Mouse (Mus musculus): ENCODE data around the gene Apba1. TPM values are rescaled to one million over a fixed set of nuclear protein-coding genes. Genes with fewer than 3 reads are reported as not detected.
A peak's percentile ranks its signal among the peaks of the same experiment; 100 is the strongest.

Gene Apba1
- polyA plus RNA-seq, 1 experiment, result 80.4 TPM

DNA sequence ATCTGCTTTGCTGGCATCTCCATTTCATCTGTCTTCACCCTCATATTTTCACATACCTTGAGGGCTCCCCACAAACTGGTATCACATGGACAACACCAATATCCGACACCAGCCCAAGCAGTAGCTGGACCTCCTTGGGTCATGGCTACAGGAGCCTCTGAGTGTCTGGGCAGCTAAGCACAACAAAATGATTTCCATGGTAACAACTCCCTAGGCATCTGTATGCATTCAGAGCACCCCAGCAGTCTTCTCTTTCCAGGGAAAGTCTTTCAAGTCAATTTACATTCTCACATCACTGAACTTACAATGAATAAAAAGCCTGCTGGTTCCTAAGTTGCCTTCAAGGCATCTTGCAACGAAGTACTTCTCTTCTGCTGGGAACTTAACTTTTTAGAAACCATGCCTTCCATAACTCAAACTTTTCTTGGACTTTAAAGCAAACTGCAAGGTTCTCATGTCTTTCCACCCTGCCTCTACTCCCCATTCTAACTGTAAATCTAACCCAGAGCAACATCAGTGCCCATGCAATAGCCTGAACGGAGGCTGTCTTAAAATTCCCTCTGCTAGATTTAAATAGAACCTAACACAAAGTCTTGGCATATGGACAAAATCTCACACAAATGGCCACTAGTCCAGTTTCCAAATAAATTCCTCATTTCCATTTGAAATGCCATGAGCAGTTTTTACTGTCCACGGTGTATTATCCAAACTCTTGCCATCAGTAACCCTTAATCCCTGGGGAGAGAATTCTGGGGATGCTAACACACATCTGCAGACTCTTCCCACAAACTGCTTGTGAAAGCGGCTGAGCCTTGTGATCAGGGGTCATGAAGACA lies 160.9 kb downstream of the Apba1 start:
- 49% methylated on average over 5 of the region's 5 CpGs for WGBS
- Histone ChIP-seq H3K27ac (ENCODE audit: insufficient read depth, low read length) (no peak overlapping the region), H3K27me3 (ENCODE audit: control insufficient read depth, insufficient read depth, low read length) (no peaks in the 10 kb centered on the region), H3K4me3 (replicated peaks; ENCODE audit: insufficient read depth, low read depth, low read length) (no peak overlapping the region), H3K4me1 (ENCODE audit: control insufficient read depth, insufficient read depth, low read length) (peaks cover 15% of the 10 kb centered on the region; the same call in 1 of the 2 replicates)
- no peak for TF ChIP-seq CTCF (IDR thresholded peaks at IDR 0.05; ENCODE audit: borderline replicate concordance, insufficient read depth, low read depth, low read length)
- TF ChIP-seq POLR2A (IDR thresholded peaks at IDR 0.05; ENCODE audit: borderline replicate concordance, insufficient read depth, low read length), result no peak
- no peak for DNase-seq

DNA sequence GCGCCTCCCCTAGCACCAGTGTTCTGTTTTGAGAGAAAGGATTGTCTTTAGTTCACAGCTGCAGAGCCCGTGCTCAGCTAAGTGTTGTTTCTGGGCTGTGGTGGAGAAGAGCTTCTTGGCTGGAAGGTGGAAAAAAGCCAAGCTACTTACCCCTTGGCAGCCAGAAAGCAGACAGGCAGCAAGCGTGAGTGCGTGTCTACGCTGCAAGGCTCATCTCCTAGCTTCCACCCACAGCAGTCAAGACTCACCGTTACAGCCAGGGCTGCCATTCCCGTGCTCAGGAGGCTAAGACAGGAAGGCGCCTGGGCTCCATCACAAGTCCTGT lies 161.5 kb downstream of the Apba1 start:
- DNase-seq, result no peak
- H3K27ac ChIP-seq (ENCODE audit: insufficient read depth, low read length), result no peak overlapping the region
- peaks cover 21% of the 10 kb centered on the region for H3K4me1 ChIP-seq (ENCODE audit: control insufficient read depth, insufficient read depth, low read length)
- no peak overlapping the region for H3K4me3 ChIP-seq (replicated peaks; ENCODE audit: insufficient read depth, low read depth, low read length)
- 49% methylated on average over 8 of the region's 8 CpGs for WGBS
- TF ChIP-seq POLR2A (IDR thresholded peaks at IDR 0.05; ENCODE audit: borderline replicate concordance, insufficient read depth, low read length) (no peak), CTCF (IDR thresholded peaks at IDR 0.05; ENCODE audit: borderline replicate concordance, insufficient read depth, low read depth, low read length) (no peak)
- H3K27me3 ChIP-seq (ENCODE audit: control insufficient read depth, insufficient read depth, low read length), result no peaks in the 10 kb centered on the region

DNA sequence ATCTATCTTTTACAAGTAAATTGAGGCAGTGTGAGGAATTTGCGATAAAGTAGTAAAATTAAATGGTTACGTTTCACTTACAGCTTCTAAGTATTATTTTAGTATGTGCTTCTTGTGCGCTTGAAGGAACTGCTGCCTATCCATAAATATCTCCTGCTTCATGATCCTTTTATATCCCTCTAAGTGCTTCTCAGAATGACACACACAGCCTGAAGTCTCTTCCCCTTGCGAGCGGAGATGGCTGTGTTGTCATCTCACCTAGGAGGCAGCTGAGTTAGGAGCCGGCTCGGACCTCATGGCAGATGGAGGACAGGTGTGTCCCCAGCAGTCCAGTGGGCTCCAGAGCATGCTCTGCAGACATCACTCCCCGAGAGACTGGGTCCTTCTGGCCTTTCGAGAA lies 163.9 kb downstream of the Apba1 start:
- Histone ChIP-seq H3K27me3 (ENCODE audit: control insufficient read depth, insufficient read depth, low read length) (no peaks in the 10 kb centered on the region), H3K4me3 (replicated peaks; ENCODE audit: insufficient read depth, low read depth, low read length) (no peak overlapping the region), H3K4me1 (ENCODE audit: control insufficient read depth, insufficient read depth, low read length) (peaks cover 26% of the 10 kb centered on the region), H3K27ac (ENCODE audit: insufficient read depth, low read length) (no peak overlapping the region)
- no peak for DNase-seq
- WGBS, result 63% methylated on average over 9 of the region's 9 CpGs
- TF ChIP-seq CTCF (IDR thresholded peaks at IDR 0.05; ENCODE audit: borderline replicate concordance, insufficient read depth, low read depth, low read length) (no peak), POLR2A (IDR thresholded peaks at IDR 0.05; ENCODE audit: borderline replicate concordance, insufficient read depth, low read length) (no peak)

DNA sequence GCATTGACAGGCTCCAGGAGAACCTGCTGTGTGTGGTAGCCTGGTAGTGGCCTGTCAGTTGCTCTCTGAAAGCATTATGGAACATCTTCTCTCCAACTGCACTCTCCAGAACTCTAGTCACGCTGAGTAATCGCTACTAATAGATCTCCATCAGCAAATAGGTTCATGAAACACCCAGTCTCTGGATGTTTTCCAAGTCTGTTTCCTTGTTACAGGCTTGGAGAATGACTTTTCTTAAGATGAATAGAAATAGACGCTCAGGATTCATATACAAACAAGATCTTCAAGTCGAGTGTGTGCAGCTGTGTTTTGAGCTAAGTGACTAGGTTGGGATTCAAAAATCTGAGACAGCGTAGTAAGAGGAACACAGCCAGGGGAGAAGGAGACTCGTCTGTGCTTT lies 165.4 kb downstream of the Apba1 start:
- H3K4me1 ChIP-seq (ENCODE audit: control insufficient read depth, insufficient read depth, low read length), result peaks cover 26% of the 10 kb centered on the region

DNA sequence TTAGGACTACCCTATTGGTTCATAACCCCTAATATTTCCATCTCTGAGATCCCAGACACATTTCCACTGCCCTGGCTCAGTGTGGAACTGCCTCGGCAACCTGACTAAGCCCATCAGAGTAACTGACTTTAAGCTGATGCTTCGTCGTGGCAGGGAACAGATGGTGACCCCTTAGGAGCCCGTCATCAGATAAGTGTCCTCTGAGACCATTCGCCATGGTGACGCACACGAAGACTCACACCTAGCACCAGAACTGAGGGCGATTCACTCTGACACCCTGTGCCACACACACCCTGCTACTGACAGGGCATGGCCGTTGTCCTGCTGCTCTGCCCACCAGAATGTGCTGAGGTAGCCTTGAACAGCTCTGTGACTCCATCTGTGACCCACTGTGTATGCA lies 166.1 kb downstream of the Apba1 start:
- WGBS, result 12% methylated on average over 9 of the region's 9 CpGs
- TF ChIP-seq CTCF (IDR thresholded peaks at IDR 0.05; ENCODE audit: borderline replicate concordance, insufficient read depth, low read depth, low read length) (no peak), POLR2A (IDR thresholded peaks at IDR 0.05; ENCODE audit: borderline replicate concordance, insufficient read depth, low read length) (no peak)
- DNase-seq, result peak; percentile 58 to 69
- Histone ChIP-seq H3K4me3 (replicated peaks; ENCODE audit: insufficient read depth, low read depth, low read length) (no peak overlapping the region), H3K27me3 (ENCODE audit: control insufficient read depth, insufficient read depth, low read length) (no peaks in the 10 kb centered on the region), H3K4me1 (ENCODE audit: control insufficient read depth, insufficient read depth, low read length) (peaks cover 23% of the 10 kb centered on the region), H3K27ac (ENCODE audit: insufficient read depth, low read length) (peak overlapping the region; percentile 70; the same call in 1 of the 2 replicates)

More for the DNA sequence above, 165.4 kb downstream of the Apba1 start:
- Histone ChIP-seq H3K27me3 (ENCODE audit: control insufficient read depth, insufficient read depth, low read length) (no peaks in the 10 kb centered on the region), H3K4me3 (replicated peaks; ENCODE audit: insufficient read depth, low read depth, low read length) (no peak overlapping the region), H3K27ac (ENCODE audit: insufficient read depth, low read length) (no peak overlapping the region)
- DNase-seq, result no peak
- WGBS, result 75% methylated on average over 6 of the region's 6 CpGs
- TF ChIP-seq POLR2A (IDR thresholded peaks at IDR 0.05; ENCODE audit: borderline replicate concordance, insufficient read depth, low read length) (no peak), CTCF (IDR thresholded peaks at IDR 0.05; ENCODE audit: borderline replicate concordance, insufficient read depth, low read depth, low read length) (no peak)

DNA sequence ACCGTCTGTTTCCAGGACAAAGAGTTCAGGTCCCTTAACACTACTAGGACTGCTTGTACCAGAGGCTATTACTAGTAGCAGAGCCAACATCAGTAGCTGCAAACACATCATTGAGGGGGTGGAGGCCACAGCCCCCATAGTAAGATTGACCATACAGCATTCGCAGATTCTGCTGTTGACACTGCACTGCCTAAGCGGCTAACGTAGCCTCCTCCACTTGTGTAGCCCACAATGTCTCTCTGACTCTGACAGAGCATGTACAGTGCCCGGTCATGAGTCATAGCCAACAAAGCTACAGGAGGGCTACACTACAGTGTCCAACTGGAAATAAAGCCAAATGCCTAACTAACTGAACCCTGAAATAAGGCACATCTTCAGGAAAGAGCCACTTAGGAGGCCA lies 166.9 kb downstream of the Apba1 start:
- Histone ChIP-seq H3K27me3 (ENCODE audit: control insufficient read depth, insufficient read depth, low read length) (no peaks in the 10 kb centered on the region), H3K4me1 (ENCODE audit: control insufficient read depth, insufficient read depth, low read length) (peaks cover 23% of the 10 kb centered on the region), H3K4me3 (replicated peaks; ENCODE audit: insufficient read depth, low read depth, low read length) (no peak overlapping the region), H3K27ac (ENCODE audit: insufficient read depth, low read length) (peak overlapping the region; percentile 70)
- WGBS, result 11% methylated on average over 5 of the region's 5 CpGs
- no peak for TF ChIP-seq CTCF (IDR thresholded peaks at IDR 0.05; ENCODE audit: borderline replicate concordance, insufficient read depth, low read depth, low read length)
- no peak for TF ChIP-seq POLR2A (IDR thresholded peaks at IDR 0.05; ENCODE audit: borderline replicate concordance, insufficient read depth, low read length)
- DNase-seq, result peak; percentile 62 to 83

DNA sequence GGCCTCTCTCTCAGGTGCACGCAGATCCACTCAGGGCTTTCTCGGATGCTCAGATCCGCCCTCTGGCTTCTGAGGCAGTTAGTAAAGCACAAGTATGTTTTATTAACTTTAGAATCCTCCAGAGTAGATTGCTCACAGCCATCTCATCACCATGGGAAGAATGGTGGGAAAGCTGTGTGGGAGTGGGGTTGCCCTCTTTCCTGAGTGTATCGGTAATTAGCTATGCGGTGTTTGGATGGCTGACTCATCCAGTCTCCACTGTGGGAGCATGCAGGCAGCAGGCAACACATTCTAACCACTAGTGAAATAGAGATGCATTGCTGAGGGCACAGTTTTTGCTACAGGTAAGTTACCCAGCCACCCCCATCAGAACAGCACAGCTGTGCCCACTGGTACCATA lies 172.1 kb downstream of the Apba1 start:
- Histone ChIP-seq H3K27me3 (ENCODE audit: control insufficient read depth, insufficient read depth, low read length) (no peaks in the 10 kb centered on the region), H3K4me1 (ENCODE audit: control insufficient read depth, insufficient read depth, low read length) (no peaks in the 10 kb centered on the region), H3K27ac (ENCODE audit: insufficient read depth, low read length) (no peak overlapping the region), H3K4me3 (replicated peaks; ENCODE audit: insufficient read depth, low read depth, low read length) (no peak overlapping the region)
- no peak for DNase-seq
- 96% methylated on average over 5 of the region's 5 CpGs for WGBS
- TF ChIP-seq POLR2A (IDR thresholded peaks at IDR 0.05; ENCODE audit: borderline replicate concordance, insufficient read depth, low read length) (no peak), CTCF (IDR thresholded peaks at IDR 0.05; ENCODE audit: borderline replicate concordance, insufficient read depth, low read depth, low read length) (no peak)

DNA sequence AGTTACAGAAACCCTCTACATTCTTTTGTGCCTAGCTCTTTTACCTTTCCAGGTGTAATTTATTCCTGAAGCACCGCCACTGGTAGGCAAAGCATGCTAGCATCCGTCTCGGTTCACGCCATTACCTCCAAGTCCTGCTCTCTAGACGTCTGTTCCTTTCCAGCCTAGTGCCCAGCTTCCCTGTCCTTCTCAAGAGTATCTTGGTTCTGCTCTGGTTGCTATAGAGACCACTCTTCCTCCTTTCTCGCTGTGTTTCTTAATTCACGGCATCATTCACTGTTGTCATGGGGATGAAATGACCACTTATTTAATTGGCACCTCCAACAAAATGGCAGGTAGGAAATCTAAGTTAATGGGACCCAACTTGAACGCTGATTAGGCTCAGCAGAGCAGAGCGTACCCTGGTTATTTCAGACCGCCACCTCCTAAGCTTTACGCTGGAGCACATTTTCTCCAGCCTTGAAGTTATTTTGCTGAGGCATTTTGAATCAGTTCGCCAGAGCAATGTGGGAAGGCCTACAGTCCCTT lies 182.8 kb downstream of the Apba1 start:
- TF ChIP-seq POLR2A (IDR thresholded peaks at IDR 0.05; ENCODE audit: borderline replicate concordance, insufficient read depth, low read length) (no peak), CTCF (IDR thresholded peaks at IDR 0.05; ENCODE audit: borderline replicate concordance, insufficient read depth, low read depth, low read length) (no peak)
- WGBS, result 79% methylated on average over 12 of the region's 12 CpGs
- Histone ChIP-seq H3K4me3 (replicated peaks; ENCODE audit: insufficient read depth, low read depth, low read length) (no peak overlapping the region), H3K27me3 (ENCODE audit: control insufficient read depth, insufficient read depth, low read length) (no peaks in the 10 kb centered on the region), H3K4me1 (ENCODE audit: control insufficient read depth, insufficient read depth, low read length) (peaks cover 17% of the 10 kb centered on the region), H3K27ac (ENCODE audit: insufficient read depth, low read length) (no peak overlapping the region)
- DNase-seq, result no peak

Data from cerebellum, adult 2 months (tissue).